Mouse (Mus musculus) forebrain, embryonic 15.5 days (tissue): ENCODE data around the gene Mgea5. TPM values are rescaled to one million over a fixed set of nuclear protein-coding genes. Genes with fewer than 3 reads are reported as not detected.

Experiments used
- ATAC-seq: fragments of 200-750 bp; cut with Nextera tagmentation; replicated peaks from 2 replicates; pipeline ENCODE4 v1.8.0; 2017; ENCODE audit warnings: mild to moderate bottlenecking, moderate TSS enrichment, moderate library complexity
- H3K27ac ChIP-seq: fragments of 300-500 bp; sonication (generic); replicated peaks from 2 replicates; pipeline ENCODE4 v1.5.1; 2015; ENCODE audit warnings: mild to moderate bottlenecking, inconsistent platforms
- H3K27me3 ChIP-seq: fragments of 300-500 bp; sonication (generic); 2 replicates; pipeline ENCODE4 v1.6.1; 2015; ENCODE audit warnings: inconsistent platforms
- H3K36me3 ChIP-seq: fragments of 300-500 bp; sonication (generic); 2 replicates; pipeline ENCODE4 v1.6.1; 2015; ENCODE audit warnings: mild to moderate bottlenecking, inconsistent platforms
- H3K4me1 ChIP-seq: fragments of 300-500 bp; sonication (generic); 2 replicates; pipeline ENCODE4 v1.6.1; 2015; ENCODE audit warnings: inconsistent platforms
- H3K4me2 ChIP-seq: fragments of 300-500 bp; sonication (generic); replicated peaks from 2 replicates; pipeline ENCODE4 v1.6.1; 2015; ENCODE audit warnings: mild to moderate bottlenecking, inconsistent platforms
- H3K4me3 ChIP-seq: fragments of 300-500 bp; sonication (generic); 2 replicates; pipeline ENCODE4 v1.5.1; 2015; ENCODE audit warnings: mild to moderate bottlenecking, inconsistent platforms
- H3K9ac ChIP-seq: fragments of 300-500 bp; sonication (generic); replicated peaks from 2 replicates; pipeline ENCODE4 v1.6.1; 2015; ENCODE audit warnings: mild to moderate bottlenecking, inconsistent platforms
- H3K9me3 ChIP-seq: fragments of 300-500 bp; sonication (generic); 2 replicates; pipeline ENCODE4 v1.6.1; 2016; ENCODE audit warnings: inconsistent platforms
- WGBS: fragments of 180-500 bp; shearing (Covaris S2); methylation state at CpG from one replicate; pipeline ENCODE4 v1.1.7; 2015; ENCODE audit warnings: mixed read lengths; 5-methylcytosine and 5-hydroxymethylcytosine counted together
- polyA plus RNA-seq: library from polyadenylated mRNA; unstranded; fragments of >200 nt; fragmentation: Nextera tagmentation; extraction: Ambion mirVana; gene quantifications from 2 replicates; pipeline ENCODE4 v1.2.1, GENCODE M21; 2015

Mgea5 gene
- polyA plus RNA-seq, 1 experiment from 2014 or later = 94.5 TPM

DNA sequence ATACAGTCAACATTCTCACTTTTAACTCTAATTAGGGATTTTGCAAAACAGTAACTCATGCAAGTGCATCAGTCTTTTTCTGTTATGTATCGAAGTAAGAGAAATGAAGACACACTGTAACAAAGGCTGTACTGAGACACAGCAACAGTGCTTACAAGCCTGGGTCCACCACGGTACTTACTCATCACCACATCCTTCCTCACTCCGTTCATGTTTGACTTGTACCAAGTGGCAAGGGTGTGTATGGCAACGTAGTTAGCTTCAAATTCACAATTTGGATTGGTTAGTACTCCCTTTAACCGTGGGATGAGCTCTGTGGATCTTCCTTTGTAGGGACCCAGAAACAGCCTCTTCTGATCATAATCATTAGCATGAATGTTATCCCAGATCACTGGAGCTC is 12.1 kb downstream of the Mgea5 start:
- 93% methylated on average over 5 of the region's 5 CpGs for WGBS

DNA sequence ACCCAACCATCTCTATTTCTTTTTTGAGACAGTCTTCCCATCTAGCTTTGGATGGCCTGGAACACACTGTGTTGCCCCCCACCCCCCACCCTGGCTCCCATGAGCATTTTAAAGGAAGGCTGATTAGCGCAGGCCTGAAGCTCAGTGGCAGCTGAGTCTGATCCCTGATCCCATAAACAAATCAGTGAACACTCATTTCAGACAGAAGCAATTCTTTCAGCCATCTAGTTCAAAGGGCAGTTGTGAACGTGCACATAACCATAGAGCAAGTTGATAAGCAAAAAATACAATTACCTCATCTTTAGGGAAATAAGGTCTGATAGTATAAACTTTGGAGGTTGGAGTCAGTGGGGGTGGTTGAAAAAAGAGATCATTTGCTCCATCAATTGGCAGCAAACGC is 22.8 kb downstream of the Mgea5 start:
- Histone ChIP-seq H3K27ac (no peak overlapping the region), H3K36me3 (peaks cover 93% of the 10 kb centered on the region), H3K27me3 (no peaks in the 10 kb centered on the region), H3K4me2 (no peak overlapping the region), H3K9me3 (no peaks in the 10 kb centered on the region), H3K4me1 (no peaks in the 10 kb centered on the region), H3K9ac (no peak overlapping the region), H3K4me3 (no peak overlapping the region)
- ATAC-seq = no peak
- 96% methylated on average over 3 of the region's 3 CpGs for WGBS

More for the DNA sequence above, 12.1 kb downstream of the Mgea5 start:
- no peak overlapping the region for H3K27ac ChIP-seq
- no peak overlapping the region for H3K9ac ChIP-seq
- no peak overlapping the region for H3K4me2 ChIP-seq
- H3K36me3 ChIP-seq = peaks cover 96% of the 10 kb centered on the region
- no peaks in the 10 kb centered on the region for H3K4me1 ChIP-seq
- H3K4me3 ChIP-seq = no peak overlapping the region
- no peaks in the 10 kb centered on the region for H3K9me3 ChIP-seq
- no peaks in the 10 kb centered on the region for H3K27me3 ChIP-seq
- ATAC-seq = no peak

DNA sequence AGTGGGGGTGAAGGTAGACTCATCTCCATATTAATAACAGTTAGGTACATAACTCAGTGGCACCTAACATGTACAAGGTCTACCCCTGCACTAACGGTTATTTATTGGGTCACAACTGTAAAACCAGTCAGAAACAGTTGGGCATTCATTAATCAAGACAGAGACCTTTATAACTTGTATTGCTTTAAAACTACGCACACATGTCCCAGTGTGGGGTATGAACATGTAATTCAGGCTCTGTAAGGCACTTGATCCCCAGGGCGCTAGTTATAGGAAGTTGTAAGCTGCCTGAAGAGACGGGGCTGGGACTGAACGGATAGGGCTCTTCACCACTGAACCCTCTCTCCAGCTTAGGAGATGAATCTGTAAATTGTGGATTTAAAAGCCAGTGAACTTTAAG is 25.0 kb downstream of the Mgea5 start:
- ATAC-seq = no peak
- no peak overlapping the region for H3K4me2 ChIP-seq
- no peaks in the 10 kb centered on the region for H3K27me3 ChIP-seq
- peaks cover 94% of the 10 kb centered on the region for H3K36me3 ChIP-seq
- no peak overlapping the region for H3K4me3 ChIP-seq
- H3K9ac ChIP-seq = no peak overlapping the region
- H3K27ac ChIP-seq = no peak overlapping the region
- no peaks in the 10 kb centered on the region for H3K4me1 ChIP-seq
- no peaks in the 10 kb centered on the region for H3K9me3 ChIP-seq
- 92% methylated on average over 5 of the region's 5 CpGs for WGBS

DNA sequence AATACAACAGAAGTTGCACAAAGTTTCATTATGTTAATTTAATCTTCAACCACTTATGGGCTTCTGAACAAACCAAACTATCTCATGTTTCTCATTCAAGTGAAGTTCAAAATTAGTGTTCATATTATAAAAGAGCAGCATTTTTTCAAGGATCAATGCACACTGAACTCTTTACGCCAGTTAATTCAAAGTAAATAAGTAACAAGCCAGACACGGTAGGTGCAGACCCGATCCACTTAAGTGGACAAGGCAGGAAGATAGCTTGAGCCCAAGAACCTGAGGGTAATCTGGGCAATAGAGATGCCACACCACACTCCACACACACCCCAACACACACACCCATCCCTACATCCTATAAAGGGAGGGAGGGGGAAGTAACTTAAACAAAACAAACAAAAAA is 30.1 kb downstream of the Mgea5 start:
- H3K27me3 ChIP-seq = no peaks in the 10 kb centered on the region
- peaks cover 74% of the 10 kb centered on the region for H3K36me3 ChIP-seq
- H3K27ac ChIP-seq = no peak overlapping the region
- WGBS = 92% methylated on average over 3 of the region's 3 CpGs
- H3K4me1 ChIP-seq = peaks cover 11% of the 10 kb centered on the region
- H3K9ac ChIP-seq = no peak overlapping the region
- no peak overlapping the region for H3K4me2 ChIP-seq
- H3K9me3 ChIP-seq = no peaks in the 10 kb centered on the region
- no peak overlapping the region for H3K4me3 ChIP-seq
- ATAC-seq = no peak

DNA sequence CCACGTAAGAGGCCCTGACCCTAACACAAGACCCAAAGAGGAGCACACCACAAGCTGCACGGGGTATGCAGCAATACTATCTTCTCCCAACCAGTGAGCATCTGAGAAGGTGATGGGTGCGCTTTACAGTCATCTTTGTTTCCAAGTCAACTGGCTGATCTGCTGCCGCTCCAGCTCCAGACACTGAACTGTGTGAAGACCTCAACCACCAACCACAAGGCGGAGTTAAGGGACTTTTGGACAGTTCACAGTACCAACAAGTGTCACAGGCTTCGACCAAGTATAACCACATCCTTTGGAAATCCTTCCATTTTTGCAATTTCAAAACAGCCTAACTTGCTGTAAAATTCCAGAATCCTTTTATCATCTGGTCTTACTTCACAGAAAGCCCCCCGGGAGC is 31.8 kb downstream of the Mgea5 start:
- Histone ChIP-seq H3K9ac (no peak overlapping the region), H3K4me2 (no peak overlapping the region), H3K9me3 (no peaks in the 10 kb centered on the region), H3K36me3 (peaks cover 57% of the 10 kb centered on the region), H3K4me3 (no peak overlapping the region), H3K27ac (no peak overlapping the region), H3K4me1 (peaks cover 23% of the 10 kb centered on the region), H3K27me3 (no peaks in the 10 kb centered on the region)
- no peak for ATAC-seq
- WGBS = 96% methylated on average over 7 of the region's 7 CpGs

DNA sequence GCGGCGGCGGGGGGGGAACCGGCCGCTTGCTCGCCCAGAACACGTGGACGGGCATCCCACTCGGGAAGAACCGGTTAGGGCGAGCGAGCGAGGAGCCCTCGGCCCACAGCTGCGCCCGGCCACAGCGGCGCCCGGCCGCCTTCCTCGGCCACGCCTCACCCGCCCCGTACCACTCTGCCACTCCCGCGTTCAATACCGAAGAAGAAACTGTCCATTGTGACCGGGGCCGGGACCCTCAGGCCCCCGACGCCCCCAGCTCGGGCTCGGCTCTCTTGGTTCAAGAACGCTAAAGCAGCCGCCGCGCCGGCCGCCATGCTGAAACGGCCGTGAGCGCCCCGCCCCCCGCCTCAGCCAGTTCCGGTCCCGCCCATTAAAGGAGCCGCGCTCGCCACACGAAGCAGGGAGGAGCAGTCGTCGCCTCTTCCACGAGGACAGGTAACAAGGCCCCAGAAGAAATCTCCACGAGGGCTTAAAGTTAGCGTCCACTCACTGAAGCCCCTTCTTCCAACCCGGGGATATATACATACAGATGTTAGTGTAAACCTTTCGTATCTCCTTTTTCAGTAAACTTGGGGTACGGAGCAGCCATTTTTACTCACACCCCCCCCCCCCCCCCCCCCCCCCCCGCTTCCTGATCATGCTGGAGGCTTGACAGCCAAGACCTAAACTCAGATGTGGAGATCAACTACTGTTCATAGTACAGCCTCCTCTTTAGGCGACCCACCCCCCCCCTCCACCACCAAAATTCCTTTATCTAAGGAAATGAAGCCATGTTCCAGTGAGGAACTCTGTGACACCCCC is 34.2 kb downstream of the Mgea5 start, which contains the start of gene Npm3:
Npm3 (minus strand) TSS at position 349 of the 801 bp plus-strand sequence.
- Histone ChIP-seq H3K9me3 (no peaks in the 10 kb centered on the region), H3K36me3 (peaks cover 32% of the 10 kb centered on the region), H3K4me2 (peak within 1 kb of the TSS; percentile 91), H3K4me1 (peaks cover 35% of the 10 kb centered on the region), H3K9ac (peak within 1 kb of the TSS; percentile 58), H3K27ac (no peak within 1 kb of the TSS), H3K4me3 (peak within 1 kb of the TSS; percentile 52), H3K27me3 (peaks cover 23% of the 10 kb centered on the region)
- WGBS = under 1% methylated on average over 59 of the region's 60 CpGs
- ATAC-seq = peak; percentile 88

DNA sequence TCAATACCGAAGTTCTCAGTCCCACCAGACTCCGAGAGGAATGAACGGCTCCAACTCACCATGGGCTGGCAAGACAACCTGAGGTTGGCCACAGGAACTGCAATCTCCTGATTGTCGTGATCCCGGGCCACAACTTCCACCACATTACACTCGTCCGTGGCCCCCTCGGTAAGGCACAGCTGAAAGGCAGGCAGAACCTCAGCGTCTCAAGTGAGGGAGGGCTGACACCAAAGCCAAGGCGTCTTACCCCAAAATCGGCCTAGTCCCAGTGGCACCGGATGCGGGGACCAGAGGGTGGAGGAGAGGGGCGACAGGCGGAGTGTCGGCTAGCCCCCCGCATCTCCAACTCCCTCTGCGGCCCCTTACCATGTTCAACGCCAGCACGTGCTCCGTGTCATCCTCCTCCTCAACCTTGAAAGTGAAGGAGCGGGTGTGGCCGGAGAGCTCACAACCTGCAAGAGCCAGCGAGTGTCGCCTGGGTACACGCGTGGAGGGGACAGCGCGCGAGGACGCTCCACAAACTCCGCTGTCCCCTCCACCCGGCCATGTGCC is 34.9 kb downstream of the Mgea5 start:
- no peaks in the 10 kb centered on the region for H3K9me3 ChIP-seq
- ATAC-seq = peak; percentile 4; the same call in 1 of the 2 replicates
- 2% methylated on average over 33 of the region's 33 CpGs for WGBS
- H3K27ac ChIP-seq = no peak overlapping the region
- peak overlapping the region; percentile 91 for H3K4me2 ChIP-seq
- peaks cover 30% of the 10 kb centered on the region for H3K27me3 ChIP-seq
- peaks cover 26% of the 10 kb centered on the region for H3K36me3 ChIP-seq
- H3K4me3 ChIP-seq = peak overlapping the region; percentile 52
- peaks cover 35% of the 10 kb centered on the region for H3K4me1 ChIP-seq
- peak overlapping the region; percentile 58 for H3K9ac ChIP-seq

DNA sequence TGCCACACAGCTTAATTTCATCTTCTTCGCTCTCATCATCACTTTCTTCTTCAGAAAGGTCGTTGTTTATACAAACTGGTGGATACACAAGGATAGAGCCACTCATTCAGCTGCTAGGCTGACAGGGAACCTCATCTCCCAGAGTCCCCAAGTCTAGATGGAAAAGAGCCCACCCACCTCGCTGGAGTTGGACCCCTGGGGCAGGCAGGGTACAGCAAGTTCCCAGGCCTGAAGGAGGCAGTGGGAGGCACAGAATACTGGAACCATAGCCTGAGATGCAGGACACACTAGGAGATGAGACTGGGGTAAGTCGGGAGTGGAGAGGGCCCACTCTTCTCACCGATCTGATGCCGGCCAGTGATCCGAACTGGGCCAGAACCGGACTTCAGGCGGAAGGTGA is 35.4 kb downstream of the Mgea5 start:
- WGBS = 52% methylated on average over 9 of the region's 9 CpGs
- Histone ChIP-seq H3K4me1 (peaks cover 36% of the 10 kb centered on the region), H3K36me3 (peaks cover 21% of the 10 kb centered on the region), H3K9ac (0 out of 2 replicates have a peak overlapping the region, but pooled peaks have one; percentile 58), H3K4me2 (peak overlapping the region; percentile 91), H3K27me3 (peaks cover 35% of the 10 kb centered on the region), H3K9me3 (no peaks in the 10 kb centered on the region), H3K4me3 (peak overlapping the region; percentile 52), H3K27ac (no peak overlapping the region)
- ATAC-seq = no peak

DNA sequence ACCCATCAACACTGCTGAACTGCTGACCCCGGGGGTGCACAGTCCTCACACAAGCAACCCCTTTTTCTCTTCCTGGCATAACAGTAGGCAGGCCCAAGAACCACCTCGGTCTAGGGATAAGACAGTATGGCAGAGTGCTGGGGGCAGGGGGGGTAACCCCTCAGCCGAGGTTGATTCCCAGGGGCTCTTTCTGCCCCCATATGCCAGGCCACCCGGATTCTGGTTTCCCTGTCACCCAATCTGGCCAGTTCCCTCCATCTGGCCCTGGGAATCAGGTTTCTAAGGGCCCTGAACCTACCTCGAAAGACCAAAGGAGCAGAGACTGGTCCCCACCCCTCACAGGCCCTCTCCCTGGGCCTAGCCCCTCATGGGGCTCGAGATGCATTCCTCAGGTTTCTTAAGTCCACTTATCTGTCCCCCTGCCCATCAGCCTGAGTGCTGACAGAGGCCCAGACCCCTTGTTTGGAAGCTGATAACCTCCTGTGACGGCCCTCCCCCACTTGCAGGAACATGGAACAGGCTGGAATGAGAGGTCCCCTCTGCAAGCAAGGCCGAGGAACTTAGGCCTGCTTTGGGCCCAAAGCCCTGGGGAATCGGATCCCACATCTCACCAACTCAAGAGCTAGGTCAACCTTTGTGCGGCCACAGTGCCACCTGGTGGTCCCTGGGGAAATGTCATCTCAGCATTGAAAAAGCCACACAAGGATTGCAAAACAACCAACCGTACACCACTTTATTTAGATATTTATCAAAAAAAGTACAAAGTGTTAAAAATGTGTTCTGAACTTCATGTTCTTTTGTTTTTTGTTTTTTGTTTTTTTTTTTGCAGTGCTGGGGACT is 36.4 kb downstream of the Mgea5 start:
- Histone ChIP-seq H3K27ac (no peak overlapping the region), H3K9me3 (no peaks in the 10 kb centered on the region), H3K4me1 (peaks cover 46% of the 10 kb centered on the region), H3K4me3 (no peak overlapping the region), H3K4me2 (no peak overlapping the region), H3K27me3 (peaks cover 42% of the 10 kb centered on the region), H3K9ac (no peak overlapping the region), H3K36me3 (peaks cover 11% of the 10 kb centered on the region)
- WGBS = 37% methylated on average over 11 of the region's 11 CpGs
- peak; percentile 32; the same call in 1 of the 2 replicates for ATAC-seq

DNA sequence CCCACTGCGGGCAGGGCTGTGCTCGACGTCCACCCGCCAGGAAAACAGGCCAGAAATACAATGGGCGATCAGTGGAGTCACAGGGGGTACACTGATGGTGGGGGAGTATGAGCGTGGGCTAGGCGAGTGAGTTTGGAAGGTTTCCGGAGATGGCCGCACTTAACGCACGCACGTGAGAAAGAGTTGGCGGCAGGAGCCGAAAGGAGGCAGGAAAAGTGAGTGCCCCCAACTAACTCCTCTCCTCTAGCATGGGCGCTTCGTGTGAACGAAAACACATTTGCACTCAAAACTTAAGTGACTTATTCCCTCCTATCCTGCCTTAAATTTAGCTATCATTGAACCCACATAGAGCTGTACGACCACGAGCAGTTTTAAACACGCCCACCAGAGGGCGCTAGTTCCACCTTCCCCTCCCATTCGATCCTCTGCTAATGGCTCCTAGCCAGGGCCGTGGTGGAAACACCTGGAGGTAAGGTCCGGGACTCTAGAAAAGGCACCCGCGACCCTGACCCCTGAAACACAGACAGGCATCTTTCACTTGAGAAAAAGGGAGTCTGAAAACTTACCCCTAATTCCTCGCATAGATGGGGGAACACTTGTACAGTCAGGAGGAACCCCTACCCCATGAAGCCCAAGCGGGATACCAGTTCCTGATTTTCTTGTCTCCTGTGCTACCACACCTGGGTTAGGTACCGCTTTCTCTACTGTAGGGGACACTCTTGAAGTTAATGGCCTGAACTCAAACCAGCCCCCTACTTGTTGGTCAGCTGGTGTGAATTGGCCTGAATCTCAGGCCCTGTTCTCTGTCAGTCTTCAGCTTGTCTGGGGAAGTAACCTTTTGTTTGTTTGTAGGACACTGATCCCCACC is 37.2 kb downstream of the Mgea5 start:
- Histone ChIP-seq H3K4me1 (peaks cover 54% of the 10 kb centered on the region), H3K9ac (no peak overlapping the region), H3K4me2 (no peak overlapping the region), H3K4me3 (no peak overlapping the region), H3K9me3 (no peaks in the 10 kb centered on the region), H3K36me3 (peaks cover 3% of the 10 kb centered on the region), H3K27ac (no peak overlapping the region), H3K27me3 (peaks cover 51% of the 10 kb centered on the region)
- ATAC-seq = no peak
- WGBS = 10% methylated on average over 29 of the region's 29 CpGs

DNA sequence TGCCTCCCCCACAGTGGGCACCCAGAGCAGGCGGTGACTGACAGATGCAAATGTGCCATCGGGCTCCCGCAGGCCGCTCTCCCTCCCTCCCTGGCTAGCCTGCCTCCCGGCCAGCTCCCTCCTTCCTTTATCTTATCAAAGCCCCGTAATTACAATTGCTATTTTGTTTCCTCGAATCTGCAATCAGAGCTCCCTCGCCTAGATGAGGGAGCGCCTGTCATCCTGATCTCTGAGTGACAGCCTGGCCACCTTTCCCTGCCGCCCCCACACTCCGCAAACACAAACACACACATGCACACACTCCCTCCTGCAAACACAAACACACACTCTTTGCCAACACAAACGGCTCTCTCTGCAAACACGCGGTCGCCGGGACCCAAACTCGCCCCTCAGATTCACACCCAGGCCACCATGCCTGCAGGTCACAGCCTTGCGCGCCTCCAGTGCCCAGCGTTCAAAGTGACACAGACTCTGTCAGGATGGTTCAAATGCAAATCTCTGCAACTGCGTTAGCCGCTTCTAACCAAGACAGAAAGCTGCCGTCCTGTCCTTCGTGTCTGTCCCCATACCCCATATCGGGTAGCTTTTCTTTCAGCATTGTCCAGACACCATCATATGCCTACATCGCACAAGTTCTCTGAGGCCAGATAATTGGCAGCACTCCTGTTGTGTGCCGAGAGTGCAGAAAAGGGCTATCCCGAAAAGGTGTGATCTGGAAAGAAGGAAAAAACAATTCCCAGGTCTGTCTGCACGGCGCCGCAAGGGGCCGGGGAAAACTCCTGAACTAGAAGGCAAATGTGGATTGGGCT is 38.1 kb downstream of the Mgea5 start:
- Histone ChIP-seq H3K27me3 (peaks cover 59% of the 10 kb centered on the region), H3K4me2 (no peak overlapping the region), H3K9me3 (no peaks in the 10 kb centered on the region), H3K27ac (no peak overlapping the region), H3K4me1 (peaks cover 56% of the 10 kb centered on the region), H3K36me3 (no peaks in the 10 kb centered on the region; the same call in 1 of the 2 replicates), H3K4me3 (no peak overlapping the region), H3K9ac (no peak overlapping the region)
- ATAC-seq = no peak
- WGBS = 2% methylated on average over 32 of the region's 32 CpGs
